Mouse (Mus musculus) hindbrain, postnatal 0 days (tissue): ENCODE data around the gene Drc3. TPM values are rescaled to one million over a fixed set of nuclear protein-coding genes. Genes with fewer than 3 reads are reported as not detected.

Source experiments
- ATAC-seq: fragments of 200-750 bp; cut with Nextera tagmentation; 2 replicates; pipeline ENCODE4 v1.8.0; 2017; ENCODE audit warnings: mild to moderate bottlenecking, moderate TSS enrichment, moderate library complexity
- DNase-seq: peaks from one replicate; pipeline ENCODE4 v3.0.0-alpha.2; 2015; ENCODE audit warnings: low spot score
- H3K27ac ChIP-seq: fragments of 300-500 bp; sonication (generic); 2 replicates; pipeline ENCODE4 v1.5.1; 2014; ENCODE audit warnings: mild to moderate bottlenecking
- H3K27me3 ChIP-seq: fragments of 300-500 bp; sonication (generic); 2 replicates; pipeline ENCODE4 v1.6.1; 2014; ENCODE audit warnings: low read length, mixed read lengths; ENCODE audit not compliant: insufficient read depth
- H3K36me3 ChIP-seq: fragments of 300-500 bp; sonication (generic); 2 replicates; pipeline ENCODE4 v1.6.1; 2014; ENCODE audit warnings: low read length, mixed read lengths; ENCODE audit not compliant: insufficient read depth
- H3K4me1 ChIP-seq: fragments of 300-500 bp; sonication (generic); 2 replicates; pipeline ENCODE4 v1.6.1; 2014; ENCODE audit warnings: antibody characterized with exemption, low read length, mixed read lengths; ENCODE audit not compliant: insufficient read depth
- H3K4me2 ChIP-seq: fragments of 300-500 bp; sonication (generic); 2 replicates; pipeline ENCODE4 v1.6.1; 2014; ENCODE audit warnings: low read depth, mild to moderate bottlenecking, low read length, moderate library complexity, mixed read lengths
- H3K4me3 ChIP-seq: fragments of 300-500 bp; sonication (generic); 2 replicates; pipeline ENCODE4 v1.5.1; 2014; ENCODE audit warnings: low read length
- H3K9ac ChIP-seq: fragments of 300-500 bp; sonication (generic); replicated peaks from 2 replicates; pipeline ENCODE4 v1.6.1; 2014; ENCODE audit warnings: mild to moderate bottlenecking, low read length, moderate library complexity, mixed read lengths
- H3K9me3 ChIP-seq: fragments of 300-500 bp; sonication (generic); 2 replicates; pipeline ENCODE4 v1.6.1; 2016; ENCODE audit warnings: low read length, mixed read lengths
- CTCF ChIP-seq: IDR thresholded peaks from 2 replicates; pipeline ENCODE4 v1.5.1; 2016; ENCODE audit warnings: antibody characterized with exemption, control low read depth, low read depth
- WGBS: fragments of 180-500 bp; shearing (Covaris S2); extraction: QIAGEN DNeasy Blood & Tissue Kit; methylation state at CpG from one replicate; pipeline ENCODE4 v1.1.7; 2014; 5-methylcytosine and 5-hydroxymethylcytosine counted together
- polyA plus RNA-seq: library from polyadenylated mRNA; unstranded; fragments of >200 nt; fragmentation: Nextera tagmentation; extraction: Ambion mirVana; gene quantifications from 2 replicates; pipeline ENCODE4 v1.2.1, GENCODE M21; 2015
- total RNA-seq: library from RNA; depleted of rRNA; stranded (reverse); fragments of >200 nt; gene quantifications from 2 replicates; pipeline ENCODE4 v1.2.3, GENCODE M21; 2014

Drc3 gene
- total and polyA plus RNA-seq, 2 experiments from 2014 or later, result 6.8 to 8.4 TPM

- H3K9me3 ChIP-seq, result no peaks in the 10 kb centered on the region
- peaks cover 10% of the 10 kb centered on the region; the same call in 1 of the 2 replicates for H3K4me1 ChIP-seq
- H3K27ac ChIP-seq, result peak overlapping the region; percentile 57
- WGBS, result 28% methylated on average over 5 of the region's 5 CpGs
- H3K27me3 ChIP-seq, result no peaks in the 10 kb centered on the region
- DNase-seq (no peak), ATAC-seq (no peak)
- 0 out of 2 replicates have a peak overlapping the region, but pooled peaks have one; percentile 22 for H3K9ac ChIP-seq
- H3K4me3 ChIP-seq, result no peak overlapping the region
- H3K36me3 ChIP-seq, result no peaks in the 10 kb centered on the region
- TF ChIP-seq CTCF, result no peak
- H3K4me2 ChIP-seq, result no peak overlapping the region
Observed at GRCm38 (mm10) chr11:60318716-60319115, 34.4 kb upstream of the Drc3 start.

DNA sequence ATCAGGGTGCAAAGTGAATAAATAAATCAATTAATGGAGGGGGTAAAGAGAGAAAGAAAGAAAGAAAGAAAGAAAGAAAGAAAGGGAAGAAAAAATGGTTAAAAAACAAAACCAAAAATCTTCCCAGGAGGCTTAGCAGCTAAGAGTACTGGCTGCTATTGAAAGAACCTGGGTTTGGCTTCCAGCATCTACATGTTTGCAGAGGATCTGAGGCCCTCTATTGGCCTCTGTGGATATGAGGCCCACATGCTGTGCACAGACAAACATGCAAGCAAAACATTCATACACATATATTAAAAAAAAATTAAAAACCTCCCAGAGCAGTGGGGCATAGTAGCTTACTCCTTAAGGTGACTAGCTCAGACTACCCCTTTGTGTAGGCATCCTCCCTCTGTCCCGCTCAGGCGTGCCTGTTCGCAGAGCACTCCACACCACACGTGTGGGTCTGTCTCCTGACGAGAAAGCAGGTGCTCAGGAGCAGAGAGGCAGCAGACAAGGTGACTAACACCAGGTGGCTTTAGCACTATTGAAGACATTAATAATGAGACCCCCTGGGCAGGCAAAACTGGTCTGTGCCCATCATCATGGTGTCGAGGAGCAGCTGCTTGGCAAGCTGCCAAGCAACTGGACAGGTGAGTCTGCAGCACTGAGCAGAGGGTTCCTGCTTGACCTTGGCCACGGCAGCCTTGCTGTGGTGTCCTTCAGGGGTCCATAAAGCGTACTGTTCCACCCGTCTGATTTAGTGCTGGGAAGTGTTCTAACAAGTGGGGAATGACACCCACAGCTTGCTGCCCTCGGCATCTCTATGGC is 33.7 kb upstream of the Drc3 start:
- no peak overlapping the region for H3K9ac ChIP-seq
- 0 out of 2 replicates have a peak, but pooled peaks have one; percentile 27 for ATAC-seq
- H3K9me3 ChIP-seq, result no peaks in the 10 kb centered on the region
- H3K27me3 ChIP-seq, result no peaks in the 10 kb centered on the region
- 49% methylated on average over 10 of the region's 10 CpGs for WGBS
- H3K4me1 ChIP-seq, result peaks cover 10% of the 10 kb centered on the region; the same call in 1 of the 2 replicates
- H3K36me3 ChIP-seq, result no peaks in the 10 kb centered on the region
- H3K27ac ChIP-seq, result peak overlapping the region; percentile 70; the same call in 1 of the 2 replicates
- DNase-seq, result peak; percentile 68
- H3K4me3 ChIP-seq, result no peak overlapping the region
- peak; percentile 49 for TF ChIP-seq CTCF
- H3K4me2 ChIP-seq, result no peak overlapping the region

DNA sequence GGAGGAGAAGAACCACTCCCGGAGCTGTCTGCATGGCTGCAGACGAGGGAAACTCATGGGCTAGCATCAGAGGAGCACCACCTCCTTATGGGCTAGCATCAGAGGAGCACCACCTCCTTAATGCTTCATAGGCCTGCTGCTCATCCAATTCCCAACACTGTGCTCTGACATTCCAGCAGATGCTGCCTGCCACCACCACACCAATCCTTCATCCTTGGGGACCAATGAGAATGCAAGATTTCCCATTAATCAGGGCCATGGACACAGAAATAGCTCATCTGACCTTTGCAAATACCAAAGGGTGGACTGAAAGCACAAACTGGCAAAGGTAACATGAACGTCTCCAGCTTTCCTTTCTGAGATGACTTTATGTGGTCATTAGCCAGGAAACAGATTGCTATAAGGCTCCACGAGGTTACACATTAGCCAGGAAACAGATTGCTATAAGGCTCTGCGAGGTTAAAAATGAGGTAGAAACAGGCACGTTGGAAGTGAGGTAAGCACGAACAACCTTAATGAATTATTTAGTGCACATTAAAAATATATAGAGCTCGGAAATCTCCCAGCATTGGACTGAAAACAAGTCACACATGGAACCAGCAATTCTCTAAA is 32.6 kb upstream of the Drc3 start:
- Histone ChIP-seq H3K36me3 (no peaks in the 10 kb centered on the region), H3K9me3 (no peaks in the 10 kb centered on the region), H3K27me3 (no peaks in the 10 kb centered on the region), H3K4me1 (peaks cover 10% of the 10 kb centered on the region; the same call in 1 of the 2 replicates), H3K27ac (peak overlapping the region; percentile 70; the same call in 1 of the 2 replicates), H3K9ac (no peak overlapping the region), H3K4me3 (no peak overlapping the region), H3K4me2 (no peak overlapping the region)
- no peak for ATAC-seq
- no peak for DNase-seq
- no peak for TF ChIP-seq CTCF
- 60% methylated on average over 8 of the region's 8 CpGs for WGBS

DNA sequence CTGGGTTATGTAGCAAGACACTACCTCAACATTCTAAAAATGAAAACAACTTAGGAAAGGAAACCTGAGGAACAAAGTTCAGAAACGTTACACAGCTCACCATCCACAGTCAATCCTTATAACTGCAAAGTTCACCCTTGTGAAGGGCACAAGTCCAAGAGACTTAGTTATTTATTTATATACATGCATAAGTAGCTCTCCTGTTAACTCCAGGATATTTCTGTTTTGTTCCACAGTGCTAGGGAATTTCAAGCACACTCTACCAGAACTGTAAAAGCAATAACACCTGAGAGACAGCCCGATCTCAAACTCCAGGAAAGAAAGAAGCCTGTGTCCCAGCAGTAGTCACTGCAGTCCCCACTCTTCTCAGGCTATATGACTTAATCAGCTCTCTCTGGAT is 31.7 kb upstream of the Drc3 start:
- ATAC-seq (no peak), DNase-seq (no peak)
- no peaks in the 10 kb centered on the region for H3K27me3 ChIP-seq
- H3K27ac ChIP-seq, result no peak overlapping the region
- no peak overlapping the region for H3K4me3 ChIP-seq
- H3K4me1 ChIP-seq, result peaks cover 10% of the 10 kb centered on the region; the same call in 1 of the 2 replicates
- 69% methylated on average over 2 of the region's 2 CpGs for WGBS
- no peak overlapping the region for H3K4me2 ChIP-seq
- H3K9me3 ChIP-seq, result no peaks in the 10 kb centered on the region
- H3K36me3 ChIP-seq, result no peaks in the 10 kb centered on the region
- no peak overlapping the region for H3K9ac ChIP-seq
- TF ChIP-seq CTCF, result no peak

DNA sequence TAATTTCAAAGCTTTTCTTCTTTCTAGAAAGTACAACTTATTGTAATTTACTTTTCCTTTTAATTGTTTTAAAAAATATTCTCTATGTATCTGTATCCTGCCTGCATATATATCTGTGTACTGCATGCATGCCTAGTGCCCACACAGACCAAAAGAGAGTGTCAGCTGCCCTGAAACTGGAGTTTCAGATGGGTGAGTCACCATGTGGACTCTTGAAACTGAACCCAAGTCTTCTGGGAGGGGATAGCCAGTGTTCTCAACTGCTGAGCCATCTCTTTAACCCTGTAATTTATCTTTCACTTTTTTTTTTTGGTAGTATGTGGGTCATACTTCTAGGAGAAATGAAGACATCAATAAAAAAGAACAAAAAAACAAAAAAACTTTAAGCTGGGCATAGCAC is 29.4 kb upstream of the Drc3 start:
- no peaks in the 10 kb centered on the region for H3K27me3 ChIP-seq
- no peak for TF ChIP-seq CTCF
- ATAC-seq, result no peak
- no peaks in the 10 kb centered on the region for H3K36me3 ChIP-seq
- H3K4me1 ChIP-seq, result peaks cover 5% of the 10 kb centered on the region; the same call in 1 of the 2 replicates
- no peak overlapping the region for H3K9ac ChIP-seq
- no peak overlapping the region for H3K4me2 ChIP-seq
- H3K4me3 ChIP-seq, result no peak overlapping the region
- H3K9me3 ChIP-seq, result no peaks in the 10 kb centered on the region
- DNase-seq, result no peak
- H3K27ac ChIP-seq, result no peak overlapping the region

DNA sequence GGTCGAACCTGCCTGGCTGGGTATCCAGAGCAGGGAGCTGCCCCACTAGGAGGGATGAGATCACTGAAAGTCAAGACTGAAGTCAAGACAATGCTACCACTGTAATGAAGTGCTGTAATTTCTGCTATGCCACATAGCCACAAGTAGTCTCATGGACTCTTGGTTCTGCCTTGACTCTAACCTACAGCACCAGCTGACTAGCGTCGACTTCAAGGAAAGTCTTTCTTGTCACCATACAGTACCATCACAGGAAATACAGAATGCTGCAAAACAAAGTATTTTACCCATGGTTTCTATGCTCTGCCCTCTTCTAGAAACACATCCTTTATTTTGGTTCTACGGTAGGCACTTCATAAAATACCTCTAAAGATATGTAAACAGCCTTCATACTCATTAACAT is 22.6 kb upstream of the Drc3 start:
- WGBS, result 93% methylated on average over 4 of the region's 4 CpGs
- Histone ChIP-seq H3K4me1 (peaks cover 3% of the 10 kb centered on the region; the same call in 1 of the 2 replicates), H3K9ac (no peak overlapping the region), H3K4me2 (no peak overlapping the region), H3K27ac (no peak overlapping the region), H3K36me3 (no peaks in the 10 kb centered on the region), H3K4me3 (no peak overlapping the region), H3K9me3 (no peaks in the 10 kb centered on the region), H3K27me3 (no peaks in the 10 kb centered on the region)
- DNase-seq (no peak), ATAC-seq (no peak)
- TF ChIP-seq CTCF, result no peak

GRCm38 (mm10) chr11:60333461-60333860 is 19.7 kb upstream of the Drc3 start:
- Histone ChIP-seq H3K4me3 (no peak overlapping the region), H3K9ac (no peak overlapping the region), H3K27me3 (no peaks in the 10 kb centered on the region), H3K9me3 (no peaks in the 10 kb centered on the region), H3K4me2 (no peak overlapping the region), H3K4me1 (peaks cover 3% of the 10 kb centered on the region; the same call in 1 of the 2 replicates), H3K27ac (peak overlapping the region; percentile 36; the same call in 1 of the 2 replicates), H3K36me3 (no peaks in the 10 kb centered on the region)
- 75% methylated on average over 5 of the region's 5 CpGs for WGBS
- no peak for ATAC-seq
- DNase-seq, result no peak
- TF ChIP-seq CTCF, result no peak
